Mouse (Mus musculus): Measurements from ENCODE around the gene Nupr1l.
A peak's percentile ranks its signal among the peaks of the same experiment; 100 is the strongest.

The Nupr1l gene

GRCm38 (mm10) chr5:129918065-129918651, 9.8 kb downstream of the Nupr1l start:
- DNase-seq (ENCODE audit: low spot score in 2 of 2) = no peak

DNA sequence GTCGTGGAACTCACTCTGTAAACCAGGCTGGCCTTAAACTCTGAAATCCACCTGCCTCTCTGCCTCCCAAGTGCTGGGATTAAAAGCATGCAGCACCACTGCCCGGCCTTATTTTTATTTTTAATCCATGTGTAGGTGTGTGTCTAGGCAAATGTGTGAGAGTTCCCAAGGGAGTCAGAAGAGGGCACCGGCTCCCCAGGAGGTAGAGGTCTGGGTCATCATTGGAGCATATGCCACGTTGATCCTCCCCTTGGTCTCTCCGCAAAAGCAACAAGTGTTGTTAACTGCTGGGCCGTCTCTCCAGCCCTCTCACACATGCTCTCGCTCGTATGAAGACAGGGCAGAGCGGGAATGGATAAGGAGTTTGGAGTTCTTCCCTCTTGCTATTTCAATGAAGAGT, 10.4 kb downstream of the Nupr1l start:
- no peak for DNase-seq (ENCODE audit: low spot score in 2 of 2)

GRCm38 (mm10) chr5:129919320-129919719, 11.0 kb downstream of the Nupr1l start:
- DNase-seq (ENCODE audit: low spot score in 2 of 2) = no peak

- no peak for DNase-seq (ENCODE audit: low spot score in 2 of 2)
Measured at GRCm38 (mm10) chr5:129921972-129922371, 13.6 kb downstream of the Nupr1l start.

- DNase-seq (ENCODE audit: low spot score in 2 of 2) = no peak
Measured at GRCm38 (mm10) chr5:129924820-129925452, 16.6 kb downstream of the Nupr1l start.

DNA sequence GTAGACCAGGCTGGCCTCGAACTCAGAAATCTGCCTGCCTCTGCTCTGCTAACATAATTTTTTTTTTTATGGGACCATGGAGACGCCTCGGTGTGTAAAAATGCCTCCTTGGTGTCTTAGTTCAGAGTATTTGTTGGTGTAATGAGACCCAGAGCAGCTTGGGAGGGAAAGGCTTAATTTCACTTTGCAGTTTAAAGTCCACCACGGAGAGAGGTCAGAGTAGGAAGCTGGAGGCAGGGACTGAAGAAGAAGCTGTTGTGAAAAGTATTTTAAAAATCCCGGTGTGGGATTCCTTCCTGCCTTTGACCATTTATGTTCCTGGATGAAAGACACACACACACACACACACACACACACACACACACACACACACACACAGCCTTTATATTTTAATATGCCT, 17.6 kb downstream of the Nupr1l start:
- DNase-seq (ENCODE audit: low spot score in 2 of 2) = no peak

DNA sequence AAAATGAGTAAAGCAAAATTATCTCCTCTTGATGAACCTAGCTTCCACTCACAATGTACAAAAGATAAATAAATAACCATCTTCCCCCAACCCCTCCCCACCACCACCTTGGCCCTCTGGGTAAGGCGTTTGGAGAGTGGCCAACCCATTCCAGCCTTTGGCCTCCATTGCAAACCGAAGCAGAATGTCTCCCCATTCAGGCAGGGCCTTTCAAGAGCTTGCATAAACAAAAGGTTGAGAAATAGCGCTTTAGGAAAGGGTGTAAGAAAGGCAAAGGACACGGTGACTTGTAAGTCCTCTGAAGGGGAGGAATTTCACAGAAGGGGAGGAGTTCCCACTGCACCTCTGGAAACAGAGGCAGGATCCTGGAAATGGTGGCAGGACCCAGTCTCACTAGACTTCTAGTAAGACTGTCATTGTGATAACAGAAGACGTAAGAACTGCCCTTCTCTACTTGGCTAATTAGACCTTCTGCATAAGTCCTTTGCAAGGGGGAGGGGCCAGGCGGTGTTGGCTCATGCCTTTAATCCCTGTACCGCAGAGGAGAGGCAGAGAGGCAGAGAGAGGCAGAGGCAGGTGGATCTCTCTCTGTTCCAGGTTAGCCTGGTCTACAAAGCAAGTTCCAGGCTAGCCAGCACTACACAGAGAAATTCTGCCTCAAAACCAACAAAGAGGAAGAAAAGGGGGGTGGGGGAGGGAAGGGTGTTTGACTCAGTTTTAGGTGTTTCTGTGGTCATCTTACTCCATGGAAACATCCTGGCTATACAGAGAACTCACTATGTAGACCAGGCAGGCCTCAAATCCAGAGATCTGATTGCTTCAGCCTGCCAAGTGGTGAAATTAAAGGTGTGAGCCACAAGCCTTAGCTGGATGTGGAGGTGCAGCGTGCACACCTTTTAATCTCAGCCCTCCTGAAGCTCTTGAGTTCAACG, 21.9 kb downstream of the Nupr1l start:
- no peak for DNase-seq (ENCODE audit: low spot score in 2 of 2)

GRCm38 (mm10) chr5:129936941-129937340, 28.6 kb downstream of the Nupr1l start:
- no peak for DNase-seq (ENCODE audit: low spot score in 2 of 2)

DNA sequence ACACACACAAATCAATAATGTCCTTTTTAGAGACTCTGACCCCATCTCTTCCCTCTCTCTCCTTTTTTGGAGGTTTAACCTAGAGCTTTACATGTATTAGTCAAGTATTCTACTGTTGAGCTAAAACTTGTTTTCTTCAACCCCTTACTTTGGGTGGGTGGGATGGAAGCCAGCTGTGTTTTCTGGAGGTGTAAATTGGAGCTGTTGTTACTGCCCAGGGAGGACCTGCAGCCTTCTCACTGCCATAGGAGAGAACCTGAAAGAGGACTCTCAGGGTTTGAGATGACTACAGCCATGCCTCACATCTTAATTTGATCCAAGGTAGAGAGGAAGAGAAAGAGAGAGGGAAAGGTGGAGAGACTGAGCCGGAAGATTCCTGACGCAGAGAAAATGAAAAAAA, 31.9 kb downstream of the Nupr1l start:
- no peak for DNase-seq (ENCODE audit: low spot score in 2 of 2)

- no peak for DNase-seq (ENCODE audit: low spot score in 2 of 2)
Measured at GRCm38 (mm10) chr5:129940736-129941494, 32.6 kb downstream of the Nupr1l start.

GRCm38 (mm10) chr5:129941495-129942045, 33.2 kb downstream of the Nupr1l start, which contains the start of gene Vkorc1l1:
Vkorc1l1 (plus strand) TSS chr5:129941970.
- DNase-seq (ENCODE audit: low spot score in 2 of 2) = peak; percentile 97 to 98

DNA sequence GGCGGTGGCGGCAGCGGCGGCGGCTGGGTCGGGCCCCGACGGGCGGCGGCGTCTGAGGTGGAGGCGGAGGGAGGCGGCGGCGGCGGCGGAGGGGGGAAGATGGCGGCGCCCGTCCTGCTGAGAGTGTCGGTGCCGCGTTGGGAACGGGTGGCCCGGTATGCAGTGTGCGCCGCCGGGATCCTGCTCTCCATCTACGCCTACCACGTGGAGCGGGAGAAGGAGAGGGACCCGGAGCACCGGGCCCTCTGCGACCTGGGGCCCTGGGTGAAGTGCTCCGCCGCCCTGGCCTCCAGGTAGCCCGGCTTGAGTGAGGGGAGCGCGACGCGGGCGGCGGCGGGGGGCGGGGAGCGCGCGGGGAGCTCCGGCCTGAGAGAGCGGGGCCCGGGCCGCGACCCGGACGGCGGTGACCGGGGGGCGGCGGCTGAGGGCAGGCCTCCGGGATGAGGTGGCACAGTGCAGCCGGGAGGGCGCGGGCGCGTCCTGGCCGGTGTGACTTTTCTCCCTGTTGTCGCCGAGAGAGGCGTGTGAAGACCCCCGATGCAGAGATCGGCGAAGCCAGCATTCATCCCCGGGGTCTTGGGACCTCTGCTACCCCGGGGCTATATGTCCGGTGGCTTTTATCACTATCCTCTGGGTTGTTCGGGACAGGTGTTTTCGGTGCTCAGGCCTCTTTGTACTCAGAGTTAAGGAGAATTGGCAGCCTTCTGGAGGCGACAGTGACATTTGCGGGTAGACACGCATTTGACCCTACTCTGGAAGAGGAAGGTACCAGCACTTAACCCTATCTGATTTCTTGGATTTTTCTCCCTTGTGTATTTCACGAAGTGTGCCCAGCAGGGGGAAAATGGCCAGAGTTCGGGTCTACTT, 34.0 kb downstream of the Nupr1l start:
- DNase-seq (ENCODE audit: low spot score in 2 of 2) = peak; percentile 13 to 40

DNA sequence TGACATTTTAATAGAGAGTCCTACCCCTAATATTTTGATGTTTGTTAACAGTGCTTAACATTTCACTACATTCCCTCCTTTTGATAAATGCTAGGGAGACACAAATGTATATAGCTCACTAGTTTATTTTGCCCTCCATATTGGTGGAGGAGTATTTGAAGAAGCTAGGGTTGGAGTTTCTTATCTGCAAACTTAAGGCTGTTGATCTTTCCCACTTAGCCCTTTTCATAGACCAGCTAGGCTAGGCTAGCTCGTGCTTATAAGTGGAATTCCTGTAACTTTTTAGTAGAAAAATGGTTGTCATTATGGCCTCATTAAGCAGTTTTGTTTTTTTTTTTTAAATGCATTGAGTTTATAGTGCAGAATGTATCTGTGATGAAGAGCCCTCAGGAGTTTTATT, 35.1 kb downstream of the Nupr1l start:
- DNase-seq (ENCODE audit: low spot score in 2 of 2) = no peak

DNA sequence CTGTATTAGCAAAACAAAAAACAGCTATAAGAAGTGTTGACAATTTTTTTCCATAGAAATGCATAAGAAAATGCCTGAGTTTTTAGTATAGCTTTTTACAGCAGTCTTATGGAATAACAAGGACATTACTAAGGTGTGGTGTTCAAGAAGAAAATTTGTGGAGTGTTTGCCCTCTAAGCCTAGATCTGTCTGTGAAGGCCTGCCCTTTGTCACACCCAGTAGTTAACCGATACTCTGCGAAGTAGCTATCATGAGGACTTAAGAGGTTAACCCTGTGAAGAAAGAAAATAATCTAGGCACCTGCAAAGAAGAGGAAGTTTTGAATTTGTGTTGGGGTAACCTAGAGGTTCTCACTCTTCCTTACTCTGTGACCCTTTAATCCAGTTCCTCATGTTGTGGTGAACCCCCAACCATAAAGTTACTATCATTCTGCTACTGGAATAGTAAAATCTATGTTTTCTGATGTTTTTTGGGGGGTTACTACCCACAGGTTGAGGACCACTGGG, 39.2 kb downstream of the Nupr1l start:
- DNase-seq (ENCODE audit: low spot score in 2 of 2) = no peak

- no peak for DNase-seq (ENCODE audit: low spot score in 2 of 2)
Measured at GRCm38 (mm10) chr5:129952143-129952542, 43.8 kb downstream of the Nupr1l start.

DNA sequence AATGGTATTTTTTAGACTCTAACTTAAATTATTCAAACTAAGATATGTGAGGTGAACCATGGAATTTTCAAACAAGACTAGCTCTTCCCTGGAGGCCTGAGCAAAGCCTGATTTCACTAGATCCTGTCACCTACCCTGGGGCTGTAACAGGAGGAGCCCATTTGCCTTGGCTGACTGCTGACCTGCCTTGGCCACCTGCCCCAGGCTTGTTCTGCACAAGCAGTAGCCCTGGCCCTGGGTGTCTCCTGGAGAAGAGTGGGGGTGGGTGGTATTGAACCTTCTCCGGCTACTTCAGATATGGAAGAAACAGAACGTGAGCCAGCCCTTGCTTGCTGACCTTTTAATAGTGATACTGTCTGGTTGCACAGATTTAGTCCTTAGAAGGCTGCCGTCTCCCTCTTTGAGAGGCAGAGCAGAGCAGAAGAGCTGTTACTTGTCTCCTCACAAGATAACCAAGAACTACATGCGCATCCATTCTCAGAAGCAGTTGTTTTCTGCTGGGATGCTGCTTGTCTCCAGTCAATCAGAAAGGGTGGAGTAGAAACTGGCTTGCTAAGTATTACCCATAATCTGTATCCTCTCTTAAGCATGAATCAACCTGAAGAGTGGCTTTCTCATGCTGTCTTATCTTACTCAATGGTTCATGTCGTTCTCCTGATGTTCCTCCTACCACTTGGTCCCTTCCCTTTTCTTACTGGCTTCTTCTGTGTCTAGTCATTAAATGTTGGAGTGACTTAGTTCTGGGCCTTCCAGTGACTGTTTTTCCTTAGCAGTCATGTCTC, 46.3 kb downstream of the Nupr1l start:
- no peak for DNase-seq (ENCODE audit: low spot score in 2 of 2)

DNA sequence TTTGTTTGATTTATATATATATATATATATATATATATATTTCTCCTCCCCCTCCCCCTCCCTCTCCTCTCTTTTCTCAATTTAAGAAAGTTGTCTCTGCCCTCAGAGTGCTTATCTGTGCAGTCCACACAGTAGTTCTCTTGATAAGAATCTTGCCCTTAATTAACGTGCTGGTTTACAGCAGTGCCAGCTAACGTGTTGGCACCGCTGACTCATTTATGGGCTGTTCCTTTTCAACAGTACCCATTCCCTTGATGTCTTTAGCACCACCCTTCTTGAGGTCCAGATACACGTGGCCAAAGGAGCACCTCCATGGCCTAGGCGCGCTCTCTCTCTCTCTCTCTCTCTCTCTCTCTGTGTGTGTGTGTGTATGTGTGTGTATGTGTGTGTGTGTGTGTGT, 47.5 kb downstream of the Nupr1l start:
- DNase-seq (ENCODE audit: low spot score in 2 of 2) = peak; percentile 27 to 55

- DNase-seq (ENCODE audit: low spot score in 2 of 2) = no peak
Measured at GRCm38 (mm10) chr5:129963224-129963623, 54.9 kb downstream of the Nupr1l start.

Measured in spleen, postnatal 36 days (tissue).